Mouse (Mus musculus): Measurements from ENCODE around the gene Mllt3. TPM values are rescaled to one million over a fixed set of nuclear protein-coding genes. Genes with fewer than 3 reads are reported as not detected.

Mllt3 gene
- total and polyA plus RNA-seq, 3 experiments, result 15.4 to 75.3 TPM; not detected in 1

DNA sequence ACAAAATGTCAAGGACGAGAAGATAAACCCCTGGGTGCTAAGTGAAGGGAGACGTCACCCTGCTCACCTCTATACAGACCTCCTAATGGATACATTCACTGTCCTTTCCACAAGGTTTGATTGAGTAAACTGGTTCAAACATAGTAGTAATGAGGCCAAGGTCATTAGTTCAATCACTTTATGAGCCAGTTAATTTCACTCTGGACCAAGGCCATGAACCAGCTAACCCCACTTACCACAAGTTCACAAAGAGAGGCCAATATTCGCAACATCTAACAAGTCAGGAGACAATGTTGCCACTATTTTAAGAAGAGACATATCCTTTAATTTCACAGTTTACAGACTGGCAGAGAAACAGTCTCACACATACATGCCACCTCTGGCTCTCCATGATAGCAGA lies 238.9 kb downstream of the Mllt3 start:
- Histone ChIP-seq H3K4me1 (ENCODE audit: control insufficient read depth in 1 of 2, insufficient read depth in 2 of 2, low read length in 2 of 2) (peaks cover 0 to under 1% of the 10 kb centered on the region in 2 experiments; a peak in 1 of 4 replicates), H3K4me3 (ENCODE audit: control insufficient read depth in 1 of 2, insufficient read depth in 1 of 2, low read depth in 2 of 2, low read length in 2 of 2) (no peak overlapping the region), H3K79me2 (ENCODE audit: control insufficient read depth, insufficient read depth, low read length, poor library complexity) (peaks cover 2% of the 10 kb centered on the region; the same call in 1 of the 2 replicates), H3K27me3 (ENCODE audit: control insufficient read depth in 1 of 2, insufficient read depth in 2 of 2, low read length in 2 of 2) (no peaks in the 10 kb centered on the region), H3K27ac (ENCODE audit: control insufficient read depth, low read depth, low read length) (no peak overlapping the region), H3K9ac (ENCODE audit: control insufficient read depth, low read depth, low read length, poor library complexity, severe bottlenecking) (no peak overlapping the region), H3K9me3 (replicated peaks; ENCODE audit: insufficient read depth, low read length) (no peaks in the 10 kb centered on the region), H3K36me3 (ENCODE audit: control insufficient read depth in 1 of 2, insufficient read depth in 2 of 2, low read length in 2 of 2) (peaks cover 3 to 5% of the 10 kb centered on the region in 2 experiments)
- TF ChIP-seq CHD2 (IDR thresholded peaks at IDR 0.05; ENCODE audit: low read length) (no peak), KAT2A (conservative IDR thresholded peaks at IDR 0.05; ENCODE audit: low read depth, low read length) (no peak), UBTF (IDR thresholded peaks at IDR 0.05; ENCODE audit: borderline replicate concordance, insufficient read depth, low read depth, low read length) (no peak), MAFK (IDR thresholded peaks at IDR 0.05; ENCODE audit: borderline replicate concordance, low read depth, low read length) (no peak), MEF2A (IDR thresholded peaks at IDR 0.05; ENCODE audit: extremely low read depth, insufficient replicate concordance, low read depth, low read length, poor library complexity, severe bottlenecking) (no peak)
- no peak for DNase-seq (ENCODE audit: low read depth, low spot score)

- Histone ChIP-seq H3K4me1 (ENCODE audit: control insufficient read depth in 1 of 2, insufficient read depth in 2 of 2, low read length in 2 of 2) (no peaks in the 10 kb centered on the region), H3K4me3 (ENCODE audit: control insufficient read depth in 1 of 2, insufficient read depth in 1 of 2, low read depth in 2 of 2, low read length in 2 of 2) (no peak overlapping the region), H3K36me3 (ENCODE audit: control insufficient read depth in 1 of 2, insufficient read depth in 2 of 2, low read length in 2 of 2) (peaks cover 0 to 8% of the 10 kb centered on the region in 2 experiments; a peak in 2 of 4 replicates), H3K79me2 (ENCODE audit: control insufficient read depth, insufficient read depth, low read length, poor library complexity) (no peaks in the 10 kb centered on the region), H3K9ac (ENCODE audit: control insufficient read depth, low read depth, low read length, poor library complexity, severe bottlenecking) (no peak overlapping the region), H3K27me3 (ENCODE audit: control insufficient read depth in 1 of 2, insufficient read depth in 2 of 2, low read length in 2 of 2) (no peaks in the 10 kb centered on the region), H3K9me3 (replicated peaks; ENCODE audit: insufficient read depth, low read length) (no peaks in the 10 kb centered on the region), H3K27ac (ENCODE audit: control insufficient read depth, low read depth, low read length) (no peak overlapping the region)
- TF ChIP-seq ZKSCAN1 (IDR thresholded peaks at IDR 0.05; ENCODE audit: low read depth, low read length), result no peak
- no peak for TF ChIP-seq CTCF (IDR thresholded peaks at IDR 0.05 in 2 of 3, conservative IDR thresholded peaks at IDR 0.05 in 1 of 3; ENCODE audit: control insufficient read depth in 1 of 3, insufficient read depth in 1 of 3, low read depth in 2 of 3, low read length in 3 of 3, poor library complexity in 1 of 3, severe bottlenecking in 1 of 3)
- no peak for TF ChIP-seq TCF12 (IDR thresholded peaks at IDR 0.05; ENCODE audit: low read depth, low read length)
- no peak for TF ChIP-seq MXI1 (IDR thresholded peaks at IDR 0.05; ENCODE audit: low read depth, low read length)
- no peak for TF ChIP-seq E2F4 (IDR thresholded peaks at IDR 0.05; ENCODE audit: borderline replicate concordance, low read depth, low read length)
- no peak for TF ChIP-seq BHLHE40 (IDR thresholded peaks at IDR 0.05; ENCODE audit: borderline replicate concordance, low read depth, low read length)
- TF ChIP-seq MYC (IDR thresholded peaks at IDR 0.05; ENCODE audit: low read depth, low read length), result no peak
- no peak for TF ChIP-seq RAD21 (IDR thresholded peaks at IDR 0.05; ENCODE audit: low read depth, low read length)
- no peak for TF ChIP-seq TAL1 (IDR thresholded peaks at IDR 0.05; ENCODE audit: low read length)
- no peak for TF ChIP-seq GABPA (IDR thresholded peaks at IDR 0.05; ENCODE audit: low read depth, low read length)
- no peak for TF ChIP-seq NELFE (IDR thresholded peaks at IDR 0.05; ENCODE audit: low read depth, low read length)
- TF ChIP-seq MAFK (IDR thresholded peaks at IDR 0.05; ENCODE audit: borderline replicate concordance, low read depth, low read length), result no peak
- TF ChIP-seq ZNF384 (IDR thresholded peaks at IDR 0.05; ENCODE audit: low read depth, low read length), result no peak
- TF ChIP-seq ELF1 (IDR thresholded peaks at IDR 0.05; ENCODE audit: low read depth, low read length), result no peak
- TF ChIP-seq ZMIZ1 (IDR thresholded peaks at IDR 0.05; ENCODE audit: low read depth, low read length), result no peak
- DNase-seq (ENCODE audit: low read depth, low spot score), result no peak
Measured at GRCm38 (mm10) chr4:87792511-87792910, 240.7 kb downstream of the Mllt3 start.

Data from MEL (cell line).